Mouse (Mus musculus) granulocyte monocyte progenitor cell, adult 5-6 weeks (primary cell): ENCODE data around the gene Chmp2a. TPM values are rescaled to one million over a fixed set of nuclear protein-coding genes. Genes with fewer than 3 reads are reported as not detected.
A peak's percentile ranks its signal among the peaks of the same experiment; 100 is the strongest.

Experiments used
- ATAC-seq: replicated peaks from 2 replicates; pipeline ENCODE4 v1.8.0; 2016; ENCODE audit warnings: mild to moderate bottlenecking, moderate TSS enrichment, inconsistent platforms; ENCODE audit not compliant: poor library complexity, severe bottlenecking
- total RNA-seq, 2 experiments: library from RNA; stranded (forward) in 1 of 2; stranded (reverse) in 1 of 2; fragments of 200-712, 200-1000 nt in 1 of 2; fragments of >200 nt in 1 of 2; fragmentation: Nextera tagmentation in 1 of 2; gene quantifications; 2 replicates each; pipeline ENCODE4 v1.2.3; 2014 to 2017

Chmp2a gene
- total RNA-seq, 2 experiments from 2014 or later, result 117 to 196 TPM

DNA sequence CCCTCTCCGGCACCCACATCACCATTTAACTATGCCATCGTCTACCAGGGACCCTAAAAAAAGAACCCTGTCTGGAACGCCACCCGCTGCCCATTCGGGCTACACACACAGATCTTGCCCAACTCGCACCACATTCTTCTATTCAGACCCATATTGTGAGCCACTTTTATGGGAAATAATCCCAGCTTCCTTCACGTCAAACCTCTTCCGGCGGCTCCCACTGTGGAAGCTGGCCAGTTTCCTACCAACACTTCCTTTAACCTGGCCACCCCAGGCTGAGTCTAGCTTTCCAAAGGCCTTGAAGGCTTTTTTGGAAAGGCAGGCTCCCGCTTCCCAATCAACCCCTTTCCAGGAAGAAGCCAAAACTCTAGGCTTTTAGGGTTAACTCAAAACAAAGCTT lies 28.1 kb downstream of the Chmp2a start:
- no peak for ATAC-seq

DNA sequence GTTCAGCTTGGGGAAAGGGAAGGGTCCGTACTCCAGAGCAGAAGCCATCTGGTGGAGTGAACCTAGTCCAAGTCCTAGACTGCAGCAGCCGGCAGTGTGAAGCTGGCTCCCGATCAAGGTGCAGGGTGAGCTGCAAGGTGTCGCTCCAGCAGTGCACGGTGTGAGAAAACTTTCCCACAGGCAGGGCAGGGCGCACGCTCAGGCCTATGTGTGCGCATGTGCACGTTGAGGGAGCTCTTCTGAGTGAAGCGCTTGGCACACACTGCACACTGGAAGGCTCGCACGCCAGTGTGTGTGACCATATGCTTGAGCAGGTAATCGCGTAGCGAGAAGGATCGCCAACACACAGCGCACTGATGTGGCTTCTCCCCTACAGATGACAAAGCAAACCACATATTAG lies 28.6 kb downstream of the Chmp2a start:
- no peak for ATAC-seq

DNA sequence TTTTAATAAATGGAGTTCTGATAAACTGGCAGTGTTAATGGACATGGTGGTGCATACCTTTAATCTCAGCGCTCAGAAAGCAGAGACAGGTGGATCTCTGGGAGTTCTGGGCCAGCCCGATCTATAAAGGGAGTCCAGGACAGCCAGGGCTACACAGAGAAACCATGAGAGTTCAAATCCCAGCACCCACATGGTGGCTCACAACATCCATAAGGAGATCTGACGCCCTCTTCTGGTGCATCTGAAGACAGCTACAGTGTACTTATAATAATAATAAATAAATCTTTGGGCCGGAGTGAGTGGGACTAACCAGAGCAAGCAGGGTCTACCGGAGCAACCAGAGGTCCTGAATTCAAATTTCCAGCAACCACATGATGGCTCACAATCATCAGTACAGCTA lies 31.2 kb downstream of the Chmp2a start:
- no peak for ATAC-seq

DNA sequence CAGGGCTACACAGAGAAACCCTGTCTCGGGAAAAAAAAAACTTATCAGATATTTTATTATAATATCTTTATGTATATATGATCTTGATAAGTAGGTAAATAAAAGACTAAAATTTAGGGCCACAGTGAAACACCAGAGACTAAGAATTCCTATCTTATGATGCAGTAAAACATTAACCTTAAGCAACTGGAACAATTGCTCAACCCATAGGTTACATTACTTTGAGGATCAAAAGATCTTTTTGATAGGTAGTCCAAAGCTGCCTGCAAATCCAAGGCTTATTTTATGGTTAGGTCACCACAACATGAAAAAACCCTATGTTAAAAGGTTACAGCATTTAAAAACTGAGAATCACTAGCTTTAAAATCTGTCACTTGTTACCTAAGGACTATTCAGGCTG lies 33.0 kb downstream of the Chmp2a start:
- ATAC-seq, result no peak

DNA sequence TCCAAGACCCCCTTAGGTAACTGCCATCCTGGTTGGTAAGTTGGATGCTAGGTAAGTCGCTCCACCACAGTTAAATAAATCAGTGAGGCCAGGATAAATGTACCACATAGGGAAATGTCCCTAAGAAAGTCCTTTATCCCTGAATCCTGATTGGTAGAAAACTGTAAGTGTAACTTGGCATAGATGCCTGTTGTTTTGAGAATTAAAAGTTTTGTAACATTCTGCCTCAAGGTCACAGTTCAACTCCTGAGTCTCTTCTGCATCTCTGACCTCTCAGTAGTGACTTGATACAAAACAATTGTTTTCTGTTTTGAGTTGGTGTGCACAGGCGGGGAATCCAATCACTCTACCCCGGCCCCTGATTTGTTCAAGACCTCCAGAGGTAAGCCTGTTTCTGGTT lies 35.8 kb downstream of the Chmp2a start, which contains the start of gene Trim28:
Gene Trim28 (plus strand): TSS at position 264 of the 400 bp plus-strand sequence.
- no peak for ATAC-seq

DNA sequence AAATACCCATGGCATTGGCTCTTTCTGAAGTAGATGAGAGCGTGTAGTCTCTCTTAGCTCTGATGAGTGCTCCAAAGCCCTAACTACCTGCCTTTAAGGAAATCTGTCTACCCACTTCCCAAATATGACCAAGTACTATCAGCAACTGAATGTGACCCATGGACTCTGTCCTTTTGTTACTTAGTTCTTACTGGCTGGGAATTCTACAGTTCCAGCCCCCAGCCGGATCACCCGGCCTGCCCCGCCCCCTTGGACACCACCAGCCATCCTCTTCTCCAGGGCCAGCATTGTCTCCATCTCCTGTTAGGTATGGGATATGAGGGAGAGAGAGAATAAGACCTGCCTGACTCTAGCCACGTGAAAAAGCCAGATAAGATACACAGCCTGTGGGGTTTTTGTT lies 36.6 kb downstream of the Chmp2a start, which contains the start of gene Slc27a5:
Gene Slc27a5 (minus strand): TSS at position 140 of the 400 bp plus-strand sequence.
- ATAC-seq, result no peak

DNA sequence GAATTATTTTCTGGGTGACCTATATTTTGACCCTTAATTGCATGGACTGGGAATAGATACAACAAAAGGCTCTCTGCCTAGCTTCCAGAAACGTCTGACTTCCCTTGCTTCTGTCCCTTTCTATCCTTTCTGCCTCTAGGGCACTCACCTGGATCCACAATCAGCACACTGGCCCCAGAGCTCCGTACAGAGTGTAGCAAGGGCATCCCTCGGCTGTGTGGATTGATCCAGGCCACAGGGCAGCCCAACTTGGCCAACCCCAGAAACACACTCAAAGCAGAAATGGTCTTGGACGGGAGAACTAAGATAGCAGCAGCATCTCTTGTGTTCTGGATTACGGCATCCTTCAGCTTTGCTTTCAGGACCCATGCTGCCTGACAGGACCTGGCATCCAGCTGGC lies 37.4 kb downstream of the Chmp2a start:
- no peak for ATAC-seq

DNA sequence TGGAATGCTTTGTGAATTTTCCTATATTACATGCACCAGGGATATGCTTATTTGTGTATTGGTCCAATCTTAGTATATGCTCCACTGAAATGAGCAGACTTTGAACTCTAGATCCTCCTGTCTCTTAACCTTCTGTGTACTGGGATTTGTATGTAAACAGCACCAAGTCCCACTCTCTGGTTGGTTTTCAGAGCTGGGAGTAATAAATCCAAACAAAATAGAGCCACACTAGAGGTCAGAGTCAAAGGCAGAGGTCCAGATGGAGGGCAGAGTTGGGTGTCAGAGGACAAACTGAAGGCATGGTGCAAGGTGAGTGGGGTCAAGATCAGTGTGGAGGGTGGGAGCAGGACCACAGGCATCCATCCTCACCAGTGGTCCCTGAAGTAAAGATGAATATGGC lies 38.7 kb downstream of the Chmp2a start:
- no peak for ATAC-seq

DNA sequence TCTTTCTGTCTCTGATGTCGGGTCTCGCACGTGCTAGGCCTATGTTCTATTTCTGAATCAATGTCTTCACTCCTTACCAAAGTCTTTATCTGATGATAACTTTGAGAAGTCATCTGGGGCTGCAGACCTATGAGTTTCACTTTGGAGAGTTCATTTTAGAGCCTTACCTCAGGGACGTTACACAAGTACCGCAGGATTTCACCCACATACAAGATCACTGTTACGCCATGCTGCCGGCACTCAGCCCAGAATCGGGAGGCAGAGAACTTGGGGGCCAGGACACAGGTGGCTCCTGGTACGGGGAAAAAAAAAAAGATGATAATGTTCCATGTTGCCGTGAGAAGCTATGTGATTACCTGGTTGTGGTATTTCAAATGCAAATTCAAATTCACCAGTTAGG lies 41.5 kb downstream of the Chmp2a start:
- no peak for ATAC-seq

DNA sequence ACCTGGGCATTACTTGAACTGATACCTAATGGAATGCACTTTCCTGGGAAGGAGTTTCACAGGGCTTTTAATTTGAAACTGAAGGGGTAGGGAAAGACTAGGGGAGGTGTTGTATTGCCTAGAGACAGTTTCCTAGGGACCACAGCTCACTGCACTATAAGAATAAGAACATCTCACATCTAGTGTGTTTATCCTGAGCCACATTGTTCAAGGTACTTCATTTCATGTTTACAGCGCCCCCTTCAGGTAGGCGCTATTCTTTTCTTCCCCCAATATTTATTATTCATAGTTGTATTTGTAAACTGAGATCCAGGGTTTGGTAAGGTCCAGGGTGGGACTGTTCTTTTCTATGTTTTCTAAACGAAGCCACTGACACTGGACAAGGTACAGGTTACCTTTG lies 42.4 kb downstream of the Chmp2a start:
- peak; percentile 60 for ATAC-seq

DNA sequence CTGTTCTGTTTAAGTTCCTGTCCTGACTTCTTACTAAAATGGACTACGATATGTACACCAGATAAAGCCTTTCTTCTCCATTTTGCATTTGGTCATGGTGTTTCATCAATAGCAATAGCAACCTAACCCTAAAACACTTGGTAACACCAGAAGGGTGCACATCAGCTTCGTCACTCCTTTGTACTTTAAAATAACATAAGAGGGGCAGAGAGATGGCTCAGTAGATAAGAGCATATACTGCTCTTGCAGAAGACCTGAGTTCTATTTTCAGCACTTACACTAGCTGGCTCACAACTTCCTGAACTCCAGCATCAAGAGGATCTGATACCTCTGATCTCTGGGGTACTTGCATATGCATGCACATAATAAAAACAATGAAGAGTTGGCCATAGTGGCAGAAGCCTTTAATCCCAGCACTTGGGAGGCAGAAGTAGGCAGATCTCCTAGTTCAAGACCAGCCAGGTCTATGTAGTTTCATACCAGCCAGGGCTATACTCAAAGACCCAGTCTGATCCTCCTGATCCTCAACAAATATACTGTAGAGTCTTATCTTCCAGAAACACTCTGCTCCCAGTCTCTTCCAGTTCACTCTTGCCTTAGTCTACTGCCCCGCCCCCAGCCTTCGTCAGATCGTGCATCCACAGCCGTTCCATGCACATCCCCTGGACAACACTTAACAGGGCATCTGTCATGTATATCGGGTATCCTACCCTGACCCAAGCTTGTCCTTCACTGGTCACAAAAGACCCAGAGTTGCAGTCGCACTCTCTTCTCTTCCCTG lies 47.0 kb downstream of the Chmp2a start:
- ATAC-seq, result peak; percentile 45; the same call in 1 of the 2 replicates

DNA sequence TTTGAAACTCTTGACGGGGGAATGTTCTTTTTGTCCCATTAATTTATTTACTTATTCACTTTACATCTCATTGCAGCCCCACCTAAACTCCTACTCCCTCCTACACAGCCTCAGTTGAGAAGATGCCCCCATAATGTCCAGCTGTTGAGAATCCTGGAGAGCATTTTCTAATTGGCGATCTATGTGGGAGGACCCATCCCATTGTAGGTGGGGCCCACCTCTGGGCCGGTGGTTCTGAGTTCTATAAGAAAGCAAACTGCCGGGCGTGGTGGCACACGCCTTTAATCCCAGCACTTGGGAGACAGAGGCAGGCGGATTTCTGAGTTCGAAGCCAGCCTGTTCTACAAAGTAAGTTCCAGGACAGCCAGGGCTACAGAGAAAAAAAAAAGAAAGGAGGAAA lies 47.7 kb downstream of the Chmp2a start:
- no peak for ATAC-seq

DNA sequence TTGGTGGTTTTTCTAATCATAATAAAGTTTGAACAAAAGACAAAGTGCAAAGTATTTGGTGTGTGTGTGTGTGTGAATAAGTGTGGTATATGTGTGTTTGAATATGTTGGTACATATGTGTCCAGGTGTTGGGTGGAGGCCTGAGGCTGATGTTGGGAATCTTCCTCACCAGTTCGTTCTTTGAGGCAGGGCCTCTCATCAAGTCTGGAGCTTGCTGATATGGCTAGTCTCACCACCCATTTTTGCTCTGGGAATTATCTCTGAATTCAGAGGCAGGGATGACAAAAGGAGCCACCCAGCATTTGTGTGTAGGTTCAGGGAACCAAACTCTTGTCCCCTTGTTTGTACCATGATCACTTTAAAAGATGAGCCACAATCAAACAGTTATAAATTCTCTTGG lies 48.9 kb downstream of the Chmp2a start:
- no peak for ATAC-seq

Other genes with a start within 250 kb of the Chmp2a start
- gene Zscan18, start 231.2 kb downstream of the Chmp2a start, total RNA-seq (2014; fragmentation: Nextera tagmentation), result 0.26 and 3.4 TPM in 2 replicates
- 1.6 and 3.3 TPM in 2 replicates for gene Zscan18, start 231.2 kb downstream of the Chmp2a start, total RNA-seq (2017)
- gene Zfp329, start 215.9 kb downstream of the Chmp2a start, total RNA-seq (2014; fragmentation: Nextera tagmentation), result 9.1 and 16.6 TPM in 2 replicates
- 6.7 and 8.3 TPM in 2 replicates for gene Zfp329, start 215.9 kb downstream of the Chmp2a start, total RNA-seq (2017)
- gene Zfp110, start 200.0 kb downstream of the Chmp2a start, total RNA-seq (2014; fragmentation: Nextera tagmentation), result 28.1 and 34.8 TPM in 2 replicates
- gene Zfp110, start 200.0 kb downstream of the Chmp2a start, total RNA-seq (2017), result 38.2 and 45.9 TPM in 2 replicates
- gene Zfp128, start 153.6 kb downstream of the Chmp2a start, total RNA-seq (2014; fragmentation: Nextera tagmentation), result 3.4 and 3.6 TPM in 2 replicates
- gene Zfp128, start 153.6 kb downstream of the Chmp2a start, total RNA-seq (2017), result 2.5 and 3.1 TPM in 2 replicates
- gene Zscan22, start 137.0 kb downstream of the Chmp2a start, total RNA-seq (2014; fragmentation: Nextera tagmentation), result 26.6 and 32.4 TPM in 2 replicates
- gene Zscan22, start 137.0 kb downstream of the Chmp2a start, total RNA-seq (2017), result 4.8 and 8.1 TPM in 2 replicates
- gene Rps5, start 112.5 kb downstream of the Chmp2a start, total RNA-seq (2014; fragmentation: Nextera tagmentation), result 2,621 and 2,837 TPM in 2 replicates
- 1,142 and 1,421 TPM in 2 replicates for gene Rps5, start 112.5 kb downstream of the Chmp2a start, total RNA-seq (2017)
- 0.92 and 0.95 TPM in 2 replicates for gene Rnf225, start 107.4 kb downstream of the Chmp2a start, total RNA-seq (2014; fragmentation: Nextera tagmentation)
- gene Rnf225, start 107.4 kb downstream of the Chmp2a start, total RNA-seq (2017), result 0.26 and 0.88 TPM in 2 replicates
- 5.9 and 8.6 TPM in 2 replicates for gene Zfp324, start 69.0 kb downstream of the Chmp2a start, total RNA-seq (2014; fragmentation: Nextera tagmentation)
- 7.6 and 7.8 TPM in 2 replicates for gene Zfp324, start 69.0 kb downstream of the Chmp2a start, total RNA-seq (2017)
- 5.4 and 9.5 TPM in 2 replicates for gene Zfp446, start 57.0 kb downstream of the Chmp2a start, total RNA-seq (2014; fragmentation: Nextera tagmentation)
- gene Zfp446, start 57.0 kb downstream of the Chmp2a start, total RNA-seq (2017), result 3.0 and 4.0 TPM in 2 replicates
- gene Slc27a5, start 36.6 kb downstream of the Chmp2a start, total RNA-seq (2014; fragmentation: Nextera tagmentation), result not detected in 2 replicates
- not detected in 2 replicates for gene Slc27a5, start 36.6 kb downstream of the Chmp2a start, total RNA-seq (2017)
- gene Trim28, start 35.7 kb downstream of the Chmp2a start, total RNA-seq (2014; fragmentation: Nextera tagmentation), result 599 and 728 TPM in 2 replicates
- 489 and 493 TPM in 2 replicates for gene Trim28, start 35.7 kb downstream of the Chmp2a start, total RNA-seq (2017)
- 8.5 and 19.8 TPM in 2 replicates for gene Zbtb45, start 24.8 kb downstream of the Chmp2a start, total RNA-seq (2014; fragmentation: Nextera tagmentation)
- gene Zbtb45, start 24.8 kb downstream of the Chmp2a start, total RNA-seq (2017), result 4.9 and 11.9 TPM in 2 replicates
- gene Ube2m, start 3.5 kb upstream of the Chmp2a start, total RNA-seq (2014; fragmentation: Nextera tagmentation), result 196 and 197 TPM in 2 replicates
- 126 and 132 TPM in 2 replicates for gene Ube2m, start 3.5 kb upstream of the Chmp2a start, total RNA-seq (2017)
- 0.43 TPM in 1 of 2 replicates, not detected in the other for gene Mzf1, start 20.0 kb upstream of the Chmp2a start, total RNA-seq (2014; fragmentation: Nextera tagmentation)
- gene Mzf1, start 20.0 kb upstream of the Chmp2a start, total RNA-seq (2017), result 0.30 and 0.57 TPM in 2 replicates
- gene Vmn1r85, start 60.4 kb upstream of the Chmp2a start, total RNA-seq (2014; fragmentation: Nextera tagmentation), result not detected in 2 replicates
- gene Vmn1r85, start 60.4 kb upstream of the Chmp2a start, total RNA-seq (2017), result not detected in 2 replicates
- not detected in 2 replicates for gene Vmn1r86, start 85.1 kb upstream of the Chmp2a start, total RNA-seq (2014; fragmentation: Nextera tagmentation)
- gene Vmn1r86, start 85.1 kb upstream of the Chmp2a start, total RNA-seq (2017), result not detected in 2 replicates
- not detected in 2 replicates for gene Vmn1r87, start 105.3 kb upstream of the Chmp2a start, total RNA-seq (2014; fragmentation: Nextera tagmentation)
- not detected in 2 replicates for gene Vmn1r87, start 105.3 kb upstream of the Chmp2a start, total RNA-seq (2017)
- 0.26 TPM in 1 of 2 replicates, not detected in the other for gene Vmn1r88, start 124.8 kb upstream of the Chmp2a start, total RNA-seq (2014; fragmentation: Nextera tagmentation)
- not detected in 2 replicates for gene Vmn1r88, start 124.8 kb upstream of the Chmp2a start, total RNA-seq (2017)
- not detected in 2 replicates for gene Vmn1r89, start 178.2 kb upstream of the Chmp2a start, total RNA-seq (2014; fragmentation: Nextera tagmentation)
- gene Vmn1r89, start 178.2 kb upstream of the Chmp2a start, total RNA-seq (2017), result not detected in 2 replicates
- gene Lig1, start 242.5 kb upstream of the Chmp2a start, total RNA-seq (2014; fragmentation: Nextera tagmentation), result 152 and 196 TPM in 2 replicates
- 70.0 and 89.5 TPM in 2 replicates for gene Lig1, start 242.5 kb upstream of the Chmp2a start, total RNA-seq (2017)
- gene Zswim9, start 243.9 kb upstream of the Chmp2a start, total RNA-seq (2014; fragmentation: Nextera tagmentation), result 3.4 and 5.8 TPM in 2 replicates
- gene Zswim9, start 243.9 kb upstream of the Chmp2a start, total RNA-seq (2017), result 1.9 and 3.8 TPM in 2 replicates